In genomic region chr9:123928118-123928758, GRCm38 (mm10) we compare ENCODE assay signal across 9 mouse cellular contexts. TPM values are rescaled to one million over a fixed set of nuclear protein-coding genes. Genes with fewer than 3 reads are reported as not detected.
A peak's percentile ranks its signal among the peaks of the same experiment; 100 is the strongest.
DNase-seq lines count a peak whose midpoint lies in the region; ATAC-seq lines count a peak whose summit lies in the region.
"Had no signal": no experiment of that assay in that cellular context is flagged by ENCODE, and none has a peak within 500 bp of the region (broad histone marks: within the 10 kb centered on the region; RNA-seq: fewer than 3 reads in every experiment).

No protein-coding gene starts in this region.

- ATAC-seq in inflammation-experienced regulatory T-cells, adult 6 months = peak; percentile 26
- peak; percentile 53 for ATAC-seq in neutrophil, adult 5-6 weeks (ENCODE audit: extremely low read depth, insufficient number of reproducible peaks, low FRiP score, poor library complexity, severe bottlenecking)

- DNase-seq in B cell, adult 2 months = peak; percentile 85 to 90
- peak; percentile 75 for DNase-seq in ES-CJ7 (ENCODE audit: low read depth, low spot score)
- no peak for DNase-seq in gastrocnemius, postnatal 25 days
- no peak for DNase-seq in right cerebral cortex, postnatal 14 days
- DNase-seq in adrenal gland, postnatal 10 days = no peak
- DNase-seq in layer of hippocampus, adult 18-20 months (ENCODE audit: low spot score in 2 of 2) = no peak
- DNase-seq: cerebellum, adult 11-12 months had no signal

RNA-seq across cellular contexts. Expression of gene Ccr1, which starts 40.3 kb away (rescaled TPM):
- 1 to 10 TPM in 2 of 3 experiments, under 1 TPM in 1; 0.20 to 3.1 (median 1.7) TPM for polyA plus RNA-seq in inflammation-experienced regulatory T-cells, adult 6 months (2017; shearing (Covaris generic))
- total RNA-seq in neutrophil, adult 5-6 weeks (2017) = 360 and 362 TPM in 2 replicates
- under 1 TPM; 0.20 to 0.27 TPM for total RNA-seq in gastrocnemius, postnatal 25 days (2021)
- total RNA-seq in adrenal gland, postnatal 10 days (2021) = 1 to 10 TPM; 1.6 to 1.8 TPM
- under 1 TPM in 1 of 2 experiments, not detected in 1; 0.10 TPM for total RNA-seq in layer of hippocampus, adult 18-20 months (2021)

RNA-seq across cellular contexts. Expression of gene Ccr1l1, which starts 50.0 kb away (rescaled TPM):
- polyA plus RNA-seq in inflammation-experienced regulatory T-cells, adult 6 months (2017; shearing (Covaris generic)) = not detected
- total RNA-seq in neutrophil, adult 5-6 weeks (2017) = 1.2 TPM in 1 of 2 replicates, not detected in the other
- not detected for total RNA-seq in gastrocnemius, postnatal 25 days (2021)
- not detected for total RNA-seq in adrenal gland, postnatal 10 days (2021)
- not detected for total RNA-seq in layer of hippocampus, adult 18-20 months (2021)

Comparison
In these comparisons a context has a peak if more than half of its experiments do, and no peak if none do; other contexts are left out.
1. DNase-seq: peak in B cell, adult 2 months (2 of 2) and ES-CJ7 (single experiment); none in gastrocnemius, postnatal 25 days (single experiment), right cerebral cortex, postnatal 14 days (single experiment), adrenal gland, postnatal 10 days (single experiment) and layer of hippocampus, adult 18-20 months (0 of 2).
2. RNA of gene Ccr1, which starts 40.3 kb away (total RNA-seq): 360 to 362 TPM in neutrophil, adult 5-6 weeks; 1.6 to 1.8 TPM in adrenal gland, postnatal 10 days, 0.20 to 0.27 TPM in gastrocnemius, postnatal 25 days and 0.10 TPM in layer of hippocampus, adult 18-20 months; every median in the first group is over 100 times any median in the second.